Mouse (Mus musculus) urinary bladder, postnatal 0 days (tissue): ENCODE results near the gene Rbm41. TPM values are rescaled to one million over a fixed set of nuclear protein-coding genes. Genes with fewer than 3 reads are reported as not detected.

Source experiments
- polyA plus RNA-seq: library from polyadenylated mRNA; unstranded; fragments of >200 nt; fragmentation: Nextera tagmentation; extraction: Ambion mirVana; gene quantifications from 2 replicates; pipeline ENCODE4 v1.2.1, GENCODE M21; 2015

The Rbm41 gene
- 2.0 and 3.1 TPM in 2 replicates for polyA plus RNA-seq

GRCm38 (mm10) chrX:139997740-139998690 lies at the start of gene Rbm41:
Gene Rbm41 (minus strand): TSS chrX:139998595.

GRCm38 (mm10) chrX:139870938-139871791 lies 127.2 kb downstream of the Rbm41 start, which contains the start of gene Morc4:
Gene Morc4 (minus strand): TSS chrX:139871677.

Other genes with a start within 250 kb of the Rbm41 start
- gene Ripply1, start 216.2 kb downstream of the Rbm41 start, polyA plus RNA-seq = 0.27 and 0.33 TPM in 2 replicates
- gene Cldn2, start 197.8 kb downstream of the Rbm41 start, polyA plus RNA-seq = 0.67 and 0.85 TPM in 2 replicates
- gene Morc4, start 126.9 kb downstream of the Rbm41 start, polyA plus RNA-seq = 5.4 and 11.5 TPM in 2 replicates
- gene Nup62cl, start 64.1 kb upstream of the Rbm41 start, polyA plus RNA-seq = 5.0 and 6.6 TPM in 2 replicates
- gene Pih1h3b, start 64.3 kb upstream of the Rbm41 start, polyA plus RNA-seq = not detected in 2 replicates